Mouse (Mus musculus) megakaryocyte, adult 5-6 weeks (primary cell): Measurements from ENCODE around the gene Xylb. TPM values are rescaled to one million over a fixed set of nuclear protein-coding genes. Genes with fewer than 3 reads are reported as not detected.

Source experiments
- total RNA-seq, 2 experiments: library from RNA; stranded (forward) in 1 of 2; stranded (reverse) in 1 of 2; fragments of 153-499, 151-499 nt in 1 of 2; fragments of 221-1000, 200-1000 nt in 1 of 2; gene quantifications; 2 replicates each; pipeline versions ENCODE4 v1.2.3 to v1.2.4; 2015 to 2017

The Xylb gene
- total RNA-seq, 2 experiments from 2014 or later = 0.60 to 1.9 TPM

Other genes starting within 250 kb of the Xylb start
- 0.34 and 0.78 TPM in 2 replicates for gene Acaa1b, start 200.3 kb upstream of the Xylb start, total RNA-seq (2015)
- not detected in 2 replicates for gene Acaa1b, start 200.3 kb upstream of the Xylb start, total RNA-seq (2017)
- not detected in 2 replicates for gene Gm47289, start 198.2 kb upstream of the Xylb start, total RNA-seq (2015)
- not detected in 2 replicates for gene Gm47289, start 198.2 kb upstream of the Xylb start, total RNA-seq (2017)
- not detected in 2 replicates for gene Slc22a13, start 148.3 kb upstream of the Xylb start, total RNA-seq (2015)
- not detected in 2 replicates for gene Slc22a13, start 148.3 kb upstream of the Xylb start, total RNA-seq (2017)
- gene Oxsr1, start 35.0 kb upstream of the Xylb start, total RNA-seq (2015) = 14.3 and 16.8 TPM in 2 replicates
- 35.1 and 36.9 TPM in 2 replicates for gene Oxsr1, start 35.0 kb upstream of the Xylb start, total RNA-seq (2017)
- 31.9 and 37.2 TPM in 2 replicates for gene Acaa1a, start 17.7 kb upstream of the Xylb start, total RNA-seq (2015)
- 27.4 and 32.5 TPM in 2 replicates for gene Acaa1a, start 17.7 kb upstream of the Xylb start, total RNA-seq (2017)
- 91.9 and 92.2 TPM in 2 replicates for gene Myd88, start 16.0 kb upstream of the Xylb start, total RNA-seq (2015)
- gene Myd88, start 16.0 kb upstream of the Xylb start, total RNA-seq (2017) = 61.1 and 62.7 TPM in 2 replicates
- not detected in 2 replicates for gene Slc22a14, start 8.2 kb downstream of the Xylb start, total RNA-seq (2015)
- not detected in 2 replicates for gene Slc22a14, start 8.2 kb downstream of the Xylb start, total RNA-seq (2017)
- gene Acvr2b, start 44.7 kb downstream of the Xylb start, total RNA-seq (2015) = 1.1 and 1.7 TPM in 2 replicates
- 0.37 and 0.57 TPM in 2 replicates for gene Acvr2b, start 44.7 kb downstream of the Xylb start, total RNA-seq (2017)
- gene Exog, start 87.6 kb downstream of the Xylb start, total RNA-seq (2015) = 3.5 and 5.9 TPM in 2 replicates
- gene Exog, start 87.6 kb downstream of the Xylb start, total RNA-seq (2017) = 2.1 and 3.0 TPM in 2 replicates
- not detected in 2 replicates for gene Scn5a, start 221.6 kb downstream of the Xylb start, total RNA-seq (2015)
- not detected in 2 replicates for gene Scn5a, start 221.6 kb downstream of the Xylb start, total RNA-seq (2017)